Mouse (Mus musculus) olfactory bulb, adult 2 months (tissue): ENCODE results near the gene Rap1gds1.

ENCODE experiments used
- CTCF ChIP-seq: fragments of 200-500 bp; IDR thresholded peaks from 2 replicates; pipeline ENCODE4 v1.5.1; 2012; ENCODE audit warnings: low read depth, mild to moderate bottlenecking, low read length, moderate library complexity; ENCODE audit not compliant: insufficient read depth
- POLR2A ChIP-seq: fragments of 200-500 bp; IDR thresholded peaks from 2 replicates; pipeline ENCODE4 v1.6.1; 2012; ENCODE audit warnings: mild to moderate bottlenecking, low read depth, low read length, moderate library complexity; ENCODE audit not compliant: insufficient read depth

DNA sequence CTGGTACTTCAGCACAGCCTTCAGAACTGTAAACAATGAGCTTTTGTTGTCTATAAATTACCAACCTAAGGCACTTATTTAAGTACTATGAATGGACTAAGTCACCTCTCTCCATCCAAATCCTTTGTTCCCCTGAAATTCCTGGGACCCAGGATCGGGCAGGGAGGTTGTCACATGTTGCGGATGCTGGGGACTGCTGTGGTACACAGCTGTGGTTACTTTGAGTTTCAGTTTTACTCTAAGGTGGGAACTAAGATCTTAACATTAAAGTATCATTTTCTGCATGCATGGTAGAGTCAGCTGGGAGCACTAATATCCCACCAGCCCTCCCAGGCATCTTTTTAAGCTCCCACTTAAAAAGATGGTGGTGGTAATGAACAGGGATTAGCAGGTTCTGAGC, 165.7 kb downstream of the Rap1gds1 start:
- TF ChIP-seq CTCF (no peak), POLR2A (no peak)
